Mouse (Mus musculus): ENCODE data around the gene Tent4a.

GRCm38 (mm10) chr13:69522161-69522791, 12.1 kb downstream of the Tent4a start:
- TF ChIP-seq POLR2A (IDR thresholded peaks at IDR 0.05; ENCODE audit: low read depth, low read length): no peak
- TF ChIP-seq CTCF (IDR thresholded peaks at IDR 0.05; ENCODE audit: extremely low read depth, insufficient read length, insufficient replicate concordance, low read depth, low read length): no peak
